In genomic region chr4:139310899-139311701, GRCm38 (mm10) we compare ENCODE assay signal across 8 mouse cellular contexts. TPM values are rescaled to one million over a fixed set of nuclear protein-coding genes. Genes with fewer than 3 reads are reported as not detected.
A peak's percentile ranks its signal among the peaks of the same experiment; 100 is the strongest.
DNase-seq lines count a peak whose midpoint lies in the region; ATAC-seq and TF ChIP-seq lines count a peak whose summit lies in the region.

No protein-coding gene starts in this region.

- ATAC-seq in limb, embryonic 12.5 days (ENCODE audit: insufficient number of reproducible peaks, insufficient read depth, low FRiP score, low TSS enrichment, low read depth): peak; percentile 71
- ATAC-seq in stomach, embryonic 14.5 days (ENCODE audit: insufficient number of reproducible peaks, insufficient read depth, low FRiP score, low read depth): peak; percentile 72

- H3K4me3 ChIP-seq in liver, adult 2 months (ENCODE audit: insufficient read depth, low read depth, low read length): peak overlapping the region; percentile 75
- peak overlapping the region; percentile 93 for H3K4me3 ChIP-seq in limb, embryonic 12.5 days (replicated peaks)
- H3K4me3 ChIP-seq in stomach, embryonic 14.5 days (ENCODE audit: low read depth, low read length): peak overlapping the region; percentile 66

- H3K27me3 ChIP-seq in liver, adult 2 months (ENCODE audit: control insufficient read depth, insufficient read depth, low read length): no peaks in the 10 kb centered on the region
- no peaks in the 10 kb centered on the region for H3K27me3 ChIP-seq in limb, embryonic 12.5 days
- no peaks in the 10 kb centered on the region for H3K27me3 ChIP-seq in stomach, embryonic 14.5 days (ENCODE audit: control insufficient read depth, insufficient read depth, low read length)

- TF ChIP-seq POLR2A in liver, adult 2 months (IDR thresholded peaks at IDR 0.05; ENCODE audit: extremely low read depth, insufficient read depth, low read length): no peak

- TF ChIP-seq CTCF in liver, adult 2 months (IDR thresholded peaks at IDR 0.05; ENCODE audit: low read depth, low read length): no peak

- DNase-seq in liver, adult 2 months (ENCODE audit: extremely low read depth, low read depth, low spot score): peak; percentile 70
- DNase-seq in liver: no peak
- peak; percentile 38 for DNase-seq in adipocyte (ENCODE audit: low spot score)
- peak; percentile 31 for DNase-seq in forelimb bud, embryonic 11.5 days (ENCODE audit: low read depth, low spot score)
- no peak for DNase-seq in spleen, adult 18-20 months
- DNase-seq in thymus, postnatal 25 days: no peak

- peaks cover 11% of the 10 kb centered on the region; the same call in 1 of the 2 replicates for H3K36me3 ChIP-seq in liver, adult 2 months (ENCODE audit: control insufficient read depth, insufficient read depth, low read length)
- peaks cover 34% of the 10 kb centered on the region for H3K36me3 ChIP-seq in limb, embryonic 12.5 days
- H3K36me3 ChIP-seq in stomach, embryonic 14.5 days (ENCODE audit: control insufficient read depth, insufficient read depth, low read length): peaks cover 18% of the 10 kb centered on the region; the same call in 1 of the 2 replicates

- H3K27ac ChIP-seq in liver, adult 2 months (replicated peaks; ENCODE audit: insufficient read depth, low read depth, low read length): peak overlapping the region; percentile 83
- peak overlapping the region; percentile 85 for H3K27ac ChIP-seq in limb, embryonic 12.5 days
- H3K27ac ChIP-seq in stomach, embryonic 14.5 days (ENCODE audit: low read length): peak overlapping the region; percentile 69

- peak overlapping the region; percentile 96 for H3K4me2 ChIP-seq in limb, embryonic 12.5 days
- peak overlapping the region; percentile 97 for H3K4me2 ChIP-seq in stomach, embryonic 14.5 days (replicated peaks; ENCODE audit: low read depth, low read length)

- no peaks in the 10 kb centered on the region for H3K9me3 ChIP-seq in limb, embryonic 12.5 days
- no peaks in the 10 kb centered on the region for H3K9me3 ChIP-seq in stomach, embryonic 14.5 days (ENCODE audit: control insufficient read depth, low read depth, low read length)

- H3K79me2 ChIP-seq in liver, adult 2 months (ENCODE audit: control insufficient read depth, insufficient read depth, low read length): peaks cover 12% of the 10 kb centered on the region; the same call in 1 of the 2 replicates

- peak overlapping the region; percentile 91 for H3K9ac ChIP-seq in liver, adult 2 months (ENCODE audit: low read depth, low read length)
- peak overlapping the region; percentile 97 for H3K9ac ChIP-seq in limb, embryonic 12.5 days (replicated peaks)
- H3K9ac ChIP-seq in stomach, embryonic 14.5 days (replicated peaks; ENCODE audit: low read depth, low read length): peak overlapping the region; percentile 66

- under 1% methylated on average over 53 of the region's 53 CpGs for WGBS in liver, adult 2 months
- under 1% methylated on average over 53 of the region's 53 CpGs for WGBS in limb, embryonic 12.5 days
- WGBS in stomach, embryonic 14.5 days: under 1% methylated on average over 53 of the region's 53 CpGs

- H3K4me1 ChIP-seq in liver, adult 2 months (ENCODE audit: control insufficient read depth, insufficient read depth, low read length): peaks cover 14% of the 10 kb centered on the region
- peaks cover 20% of the 10 kb centered on the region for H3K4me1 ChIP-seq in limb, embryonic 12.5 days (replicated peaks)
- peaks cover 10% of the 10 kb centered on the region; the same call in 1 of the 2 replicates for H3K4me1 ChIP-seq in stomach, embryonic 14.5 days (ENCODE audit: control insufficient read depth, insufficient read depth, low read length)

RNA-seq across cellular contexts. Expression of gene Akr7a5, which starts 0.6 kb away (rescaled TPM):
- 142 and 183 TPM in 2 replicates for total RNA-seq in liver, adult 2 months (2014; rRNA removed)
- 144 and 155 TPM in 2 replicates for polyA plus RNA-seq in liver, adult 2 months (2012; rRNA removed)
- 146 and 150 TPM in 2 replicates for polyA plus RNA-seq in limb, embryonic 12.5 days (2016; fragmentation: Nextera tagmentation; extraction: Ambion mirVana)
- 107 and 108 TPM in 2 replicates for polyA plus RNA-seq in stomach, embryonic 14.5 days (2014; fragmentation: Nextera tagmentation; extraction: Ambion mirVana)

RNA-seq across cellular contexts. Expression of gene Pqlc2, which starts 0.6 kb away (rescaled TPM):
- 6.1 and 13.0 TPM in 2 replicates for total RNA-seq in liver, adult 2 months (2014; rRNA removed)
- 37.2 and 42.8 TPM in 2 replicates for polyA plus RNA-seq in liver, adult 2 months (2012; rRNA removed)
- polyA plus RNA-seq in limb, embryonic 12.5 days (2016; fragmentation: Nextera tagmentation; extraction: Ambion mirVana): 15.3 and 16.1 TPM in 2 replicates
- polyA plus RNA-seq in stomach, embryonic 14.5 days (2014; fragmentation: Nextera tagmentation; extraction: Ambion mirVana): 9.5 and 13.7 TPM in 2 replicates

RNA-seq across cellular contexts. Expression of gene Mrto4, which starts 41.3 kb away (rescaled TPM):
- 26.0 and 27.9 TPM in 2 replicates for total RNA-seq in liver, adult 2 months (2014; rRNA removed)
- polyA plus RNA-seq in liver, adult 2 months (2012; rRNA removed): 17.2 and 22.8 TPM in 2 replicates
- polyA plus RNA-seq in limb, embryonic 12.5 days (2016; fragmentation: Nextera tagmentation; extraction: Ambion mirVana): 132 and 139 TPM in 2 replicates
- 94.0 and 96.9 TPM in 2 replicates for polyA plus RNA-seq in stomach, embryonic 14.5 days (2014; fragmentation: Nextera tagmentation; extraction: Ambion mirVana)

RNA-seq across cellular contexts. Expression of gene Emc1, which starts 41.3 kb away (rescaled TPM):
- 23.0 and 23.6 TPM in 2 replicates for total RNA-seq in liver, adult 2 months (2014; rRNA removed)
- 22.2 and 22.3 TPM in 2 replicates for polyA plus RNA-seq in liver, adult 2 months (2012; rRNA removed)
- polyA plus RNA-seq in limb, embryonic 12.5 days (2016; fragmentation: Nextera tagmentation; extraction: Ambion mirVana): 29.4 and 30.5 TPM in 2 replicates
- 22.4 and 24.5 TPM in 2 replicates for polyA plus RNA-seq in stomach, embryonic 14.5 days (2014; fragmentation: Nextera tagmentation; extraction: Ambion mirVana)

RNA-seq across cellular contexts. Expression of gene Ubr4, which starts 41.3 kb away (rescaled TPM):
- 56.7 and 94.2 TPM in 2 replicates for total RNA-seq in liver, adult 2 months (2014; rRNA removed)
- polyA plus RNA-seq in liver, adult 2 months (2012; rRNA removed): 109 and 149 TPM in 2 replicates
- 68.6 and 70.6 TPM in 2 replicates for polyA plus RNA-seq in limb, embryonic 12.5 days (2016; fragmentation: Nextera tagmentation; extraction: Ambion mirVana)
- 86.6 and 88.1 TPM in 2 replicates for polyA plus RNA-seq in stomach, embryonic 14.5 days (2014; fragmentation: Nextera tagmentation; extraction: Ambion mirVana)

Comparison
In these comparisons a context has a peak if more than half of its experiments do, and no peak if none do; other contexts are left out.
1. DNase-seq: peak in liver, adult 2 months (single experiment), adipocyte (single experiment) and forelimb bud, embryonic 11.5 days (single experiment); none in liver (single experiment), spleen, adult 18-20 months (0 of 2) and thymus, postnatal 25 days (single experiment).
2. Peak in every context shown above with its lines, with median percentiles within 50 percentile points of each other: H3K27ac ChIP-seq, H3K4me3 ChIP-seq and H3K9ac ChIP-seq.